15 mouse cellular contexts compared by ENCODE assay signal in genomic region chr6:82916459-82916858, GRCm38 (mm10). TPM values are rescaled to one million over a fixed set of nuclear protein-coding genes. Genes with fewer than 3 reads are reported as not detected.
"Had no signal": no experiment of that assay in that cellular context is flagged by ENCODE, and none has a peak within 500 bp of the region (broad histone marks: within the 10 kb centered on the region; RNA-seq: fewer than 3 reads in every experiment).

No protein-coding gene starts in this region.

- H3K27ac ChIP-seq: limb, embryonic 10.5 days; limb, embryonic 13.5 days; liver, embryonic 12.5 days; liver, embryonic 15.5 days; lung, embryonic 15.5 days; midbrain, embryonic 10.5 days; midbrain, embryonic 13.5 days; neural tube, embryonic 13.5 days; stomach, embryonic 15.5 days had no signal

- H3K9me3 ChIP-seq: limb, embryonic 10.5 days; limb, embryonic 13.5 days; liver, embryonic 12.5 days; liver, embryonic 15.5 days; lung, embryonic 15.5 days; midbrain, embryonic 10.5 days; midbrain, embryonic 13.5 days; neural tube, embryonic 13.5 days; stomach, embryonic 15.5 days had no signal

- H3K4me2 ChIP-seq: limb, embryonic 13.5 days; liver, embryonic 12.5 days; liver, embryonic 15.5 days; lung, embryonic 15.5 days; midbrain, embryonic 13.5 days; neural tube, embryonic 13.5 days; stomach, embryonic 15.5 days had no signal

- H3K27me3 ChIP-seq: lung, embryonic 15.5 days; neural tube, embryonic 13.5 days; stomach, embryonic 15.5 days had no signal

- H3K36me3 ChIP-seq: limb, embryonic 10.5 days; limb, embryonic 13.5 days; liver, embryonic 12.5 days; liver, embryonic 15.5 days; lung, embryonic 15.5 days; midbrain, embryonic 10.5 days; stomach, embryonic 15.5 days had no signal

- H3K4me3 ChIP-seq: limb, embryonic 10.5 days; limb, embryonic 13.5 days; liver, embryonic 12.5 days; liver, embryonic 15.5 days; lung, embryonic 15.5 days; megakaryocyte, embryonic 14.5 days; midbrain, embryonic 10.5 days; midbrain, embryonic 13.5 days; myocyte; neural tube, embryonic 13.5 days; stomach, embryonic 15.5 days had no signal

- H3K9ac ChIP-seq: limb, embryonic 13.5 days; liver, embryonic 12.5 days; liver, embryonic 15.5 days; lung, embryonic 15.5 days; midbrain, embryonic 13.5 days; neural tube, embryonic 13.5 days; stomach, embryonic 15.5 days had no signal

- ATAC-seq: liver, embryonic 12.5 days; midbrain, embryonic 16.5 days had no signal

- H3K4me1 ChIP-seq: limb, embryonic 10.5 days; limb, embryonic 13.5 days; liver, embryonic 15.5 days; lung, embryonic 15.5 days; midbrain, embryonic 10.5 days; midbrain, embryonic 13.5 days; neural tube, embryonic 13.5 days; stomach, embryonic 15.5 days had no signal

RNA-seq across cellular contexts. Expression of gene Sema4f, which starts 23.1 kb away (rescaled TPM):
- total RNA-seq: monocyte, adult 5-6 weeks had no signal

RNA-seq across cellular contexts. Expression of gene M1ap, which starts 30.2 kb away (rescaled TPM):
- total RNA-seq: left cerebral cortex, adult 18-20 months; left cerebral cortex, postnatal 25 days; monocyte, adult 5-6 weeks had no signal
- polyA plus RNA-seq: midbrain, embryonic 13.5 days; midbrain, embryonic 16.5 days; neural tube, embryonic 13.5 days had no signal
